Mouse (Mus musculus): ENCODE measurements at regions not wholly inside any gene's neighbourhood (a gene's known extent, or its start where the extent isn't known, plus 50 kb on each side); places are given as distances from the start of the nearest gene placed in this dataset.

- no peak for DNase-seq (ENCODE audit: low spot score in 2 of 2)
Observed at GRCm38 (mm10) chrX:99593872-99594487, 122.9 kb upstream of the Pja1 start.

DNA sequence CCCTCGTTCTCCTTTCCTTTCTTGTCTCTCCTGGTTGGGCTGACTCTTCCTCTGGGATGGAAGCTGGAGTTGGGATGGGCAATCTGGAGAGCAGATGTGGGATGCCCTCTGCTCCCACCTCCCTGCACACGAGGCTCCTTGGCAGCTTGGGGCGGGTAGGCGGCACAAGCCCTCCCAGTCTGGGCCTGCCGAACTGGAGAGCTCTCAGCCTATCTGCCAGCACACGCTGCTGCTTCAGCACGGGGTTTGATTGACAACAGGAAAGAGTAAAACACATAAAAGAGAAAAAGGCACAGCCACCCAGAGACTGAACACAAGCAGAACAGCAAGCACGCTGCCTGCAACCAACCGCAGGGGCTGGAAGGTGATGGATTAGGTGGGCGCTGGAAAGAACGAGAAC lies 121.9 kb upstream of the Pja1 start:
- no peak for DNase-seq (ENCODE audit: low spot score in 2 of 2)

GRCm38 (mm10) chrX:99587284-99587683 lies 116.2 kb upstream of the Pja1 start:
- DNase-seq (ENCODE audit: low spot score in 2 of 2): no peak

DNA sequence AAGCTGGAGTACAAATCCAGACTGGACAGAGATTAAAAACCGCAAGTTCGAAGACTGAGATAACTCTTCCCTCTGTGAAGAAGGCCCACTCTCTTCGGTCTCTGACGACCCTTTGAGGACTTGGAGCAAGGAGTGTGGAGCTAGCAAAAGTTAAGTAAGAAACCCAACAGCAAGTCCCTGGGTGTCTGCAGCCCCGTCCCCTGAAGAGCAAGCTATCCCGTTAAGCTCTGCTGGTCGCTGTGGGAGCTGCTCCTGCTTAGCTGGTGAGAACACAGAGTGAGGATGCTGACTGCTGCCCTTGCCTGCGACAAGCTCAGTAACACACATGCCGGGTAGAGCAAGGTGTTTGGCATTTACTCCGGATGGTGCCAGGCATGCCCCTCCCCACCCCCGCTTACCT lies 115.2 kb upstream of the Pja1 start:
- no peak for DNase-seq (ENCODE audit: low spot score in 2 of 2)

- no peak for DNase-seq (ENCODE audit: low spot score in 2 of 2)
Observed at GRCm38 (mm10) chrX:99585703-99586102, 114.6 kb upstream of the Pja1 start.

DNA sequence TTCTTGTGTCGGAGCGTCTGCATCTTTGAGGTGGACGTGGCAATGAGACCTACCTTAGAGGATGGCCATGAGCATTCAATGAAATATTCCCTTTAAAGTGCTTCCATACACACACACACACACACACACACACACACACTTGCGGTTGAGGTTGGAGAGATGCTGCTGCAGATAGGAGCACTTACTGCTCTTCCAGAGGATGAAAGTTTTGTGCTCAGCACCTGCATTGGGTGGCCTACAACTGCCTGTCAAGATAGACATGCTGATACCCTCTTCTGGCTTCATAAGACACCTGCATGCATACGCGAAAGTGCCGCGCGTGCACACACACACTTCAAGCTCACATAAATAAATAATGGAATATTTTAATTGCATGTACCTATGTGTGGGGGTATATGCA lies 111.5 kb upstream of the Pja1 start:
- DNase-seq (ENCODE audit: low spot score in 2 of 2): no peak

GRCm38 (mm10) chrX:99581632-99582466 lies 110.8 kb upstream of the Pja1 start:
- no peak for DNase-seq (ENCODE audit: low spot score in 2 of 2)

DNA sequence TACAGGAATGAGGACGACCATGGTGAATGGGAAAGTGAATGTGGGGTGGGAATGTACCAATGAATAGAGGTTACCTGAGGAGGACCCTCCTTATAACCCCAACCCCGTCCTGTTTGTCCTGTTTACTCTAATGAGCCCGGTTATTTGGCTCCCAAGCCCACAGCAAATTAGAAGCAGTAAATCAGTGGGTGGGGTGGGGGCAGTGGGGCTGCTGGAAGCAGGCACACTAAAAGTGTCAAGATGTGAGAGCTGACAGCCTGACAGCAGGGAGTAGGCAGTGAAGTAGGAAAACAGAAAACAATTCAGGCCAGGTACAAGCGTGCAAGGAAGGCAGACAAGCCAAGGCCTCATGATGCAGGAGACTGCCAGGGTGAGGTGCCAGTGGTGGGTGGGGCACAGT lies 108.1 kb upstream of the Pja1 start:
- no peak for DNase-seq (ENCODE audit: low spot score in 2 of 2)

DNA sequence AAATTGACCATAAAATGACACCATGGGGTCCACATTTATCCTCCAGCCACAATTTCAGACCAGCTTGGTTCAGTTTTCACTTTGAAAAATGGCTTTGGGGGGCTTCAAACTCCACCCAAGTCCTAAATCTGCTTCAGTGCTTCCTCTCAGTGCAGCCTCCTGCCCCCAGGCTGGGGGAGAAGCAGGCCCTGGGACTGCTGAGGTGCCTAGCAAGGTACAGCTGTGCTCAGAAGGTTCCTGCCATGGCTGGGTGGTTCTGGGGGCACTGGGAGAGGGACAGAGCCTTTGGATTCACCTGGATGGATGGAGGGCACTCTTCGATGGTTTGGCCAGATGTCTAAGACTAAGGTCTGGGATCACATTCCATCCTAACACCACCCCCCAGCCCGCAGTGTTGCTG lies 107.7 kb upstream of the Pja1 start:
- DNase-seq (ENCODE audit: low spot score in 2 of 2): no peak

DNA sequence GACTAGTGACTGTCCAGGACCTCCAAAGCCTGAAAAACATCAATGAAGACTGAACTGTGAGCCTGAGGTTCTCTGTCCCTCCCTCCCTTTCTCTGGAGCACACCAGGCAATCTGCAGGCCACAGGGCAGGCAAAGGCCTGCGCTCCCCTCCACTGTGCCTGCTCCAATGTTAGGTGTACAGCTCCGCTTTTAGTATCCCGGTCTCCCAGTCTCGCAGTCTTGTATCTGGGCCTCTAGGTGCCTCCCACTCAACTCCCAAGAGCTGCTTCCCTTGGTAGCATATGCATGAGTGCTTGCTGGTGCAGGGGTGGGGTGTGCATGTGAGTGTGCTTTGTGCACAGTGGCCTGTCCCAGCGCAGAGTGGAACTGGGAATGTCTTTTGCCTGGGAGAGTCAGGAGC lies 104.0 kb upstream of the Pja1 start:
- DNase-seq (ENCODE audit: low spot score in 2 of 2): peak; percentile 28 to 41

- peak; percentile 40 to 45 for DNase-seq (ENCODE audit: low spot score in 2 of 2)
Observed at GRCm38 (mm10) chrX:99574441-99575103, 103.5 kb upstream of the Pja1 start.

DNA sequence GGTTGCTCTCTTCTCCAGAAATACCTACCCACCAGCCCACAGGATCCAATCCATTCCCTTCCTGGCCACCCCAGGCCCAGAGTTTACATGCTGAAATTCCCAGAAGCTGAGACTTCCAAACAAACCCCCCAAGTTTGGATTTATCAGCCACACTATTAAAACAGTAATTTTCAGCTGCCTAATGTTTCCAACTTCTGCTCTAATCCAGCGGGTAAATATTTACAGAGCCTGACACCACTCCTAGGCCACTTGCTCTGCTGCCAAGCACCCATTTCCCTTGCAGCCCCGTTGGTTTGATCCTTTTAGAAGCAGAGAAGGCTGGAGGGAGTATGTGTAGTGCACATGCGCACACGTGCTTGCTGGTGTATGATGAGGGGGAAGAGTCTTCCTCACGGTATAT lies 99.1 kb upstream of the Pja1 start:
- DNase-seq (ENCODE audit: low spot score in 2 of 2): no peak

DNA sequence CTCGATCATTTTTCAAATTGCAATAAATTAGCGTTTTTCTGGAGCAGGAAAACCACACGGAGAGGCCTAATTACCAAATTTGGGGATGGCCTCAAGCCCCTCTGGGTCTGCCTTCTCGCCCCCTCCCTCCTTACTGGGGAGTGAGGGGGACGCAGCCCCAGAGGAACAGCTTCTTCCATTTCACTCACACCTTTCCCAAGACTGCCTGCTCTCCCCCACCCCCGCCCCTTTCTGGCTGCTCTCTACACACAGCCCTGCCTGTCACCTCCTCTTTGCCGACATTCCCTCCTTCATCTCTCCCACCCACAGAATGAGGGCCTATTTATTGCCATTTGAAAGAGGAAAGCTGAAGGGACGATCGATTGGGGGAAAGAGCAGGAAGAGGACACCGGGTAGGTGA lies 97.2 kb upstream of the Pja1 start:
- DNase-seq (ENCODE audit: low spot score in 2 of 2): no peak

DNA sequence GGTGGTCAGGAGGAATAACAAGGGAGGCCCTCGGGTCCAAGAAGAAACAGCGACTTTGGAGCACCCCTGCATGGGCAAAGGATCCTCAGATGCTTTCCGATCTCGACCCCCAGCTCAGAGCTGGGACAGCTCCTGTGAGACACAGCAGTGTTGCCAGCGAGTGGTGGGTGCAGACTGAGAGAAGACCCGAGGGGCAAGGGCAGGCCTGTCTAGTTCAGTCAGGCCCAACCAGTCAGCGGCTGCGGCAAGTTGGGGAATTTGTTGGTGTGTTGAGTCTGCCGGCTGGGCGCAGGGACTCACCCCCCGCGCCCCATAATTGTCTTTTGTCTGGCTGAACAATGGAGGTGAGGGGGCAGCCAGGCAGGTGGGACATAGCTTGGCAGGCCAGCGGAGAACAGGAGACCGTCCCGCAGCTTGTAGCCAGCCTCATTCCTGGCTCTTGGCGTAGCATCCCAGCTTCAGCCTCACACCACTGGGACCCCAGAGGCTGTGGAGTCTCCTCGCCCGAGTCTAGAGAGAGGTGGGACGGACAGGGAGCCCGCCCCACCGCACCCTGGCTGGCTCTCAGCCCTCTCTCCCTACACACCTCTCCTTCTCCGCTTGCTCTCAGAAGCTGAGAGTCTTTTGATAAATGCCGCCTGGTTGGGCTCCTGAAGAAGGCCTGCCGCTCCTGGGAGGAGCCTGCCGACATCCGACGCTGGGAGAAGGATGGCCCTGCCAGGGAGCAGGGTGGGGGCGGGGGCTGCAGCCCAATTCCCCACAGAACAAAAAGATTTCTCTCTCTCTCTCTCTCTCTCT lies 96.5 kb upstream of the Pja1 start:
- no peak for DNase-seq (ENCODE audit: low spot score in 2 of 2)

- peak in 1 of 2 experiments; percentile 42 for DNase-seq (ENCODE audit: low spot score in 2 of 2)
Observed at GRCm38 (mm10) chrX:99561995-99562394, 90.9 kb upstream of the Pja1 start.

DNA sequence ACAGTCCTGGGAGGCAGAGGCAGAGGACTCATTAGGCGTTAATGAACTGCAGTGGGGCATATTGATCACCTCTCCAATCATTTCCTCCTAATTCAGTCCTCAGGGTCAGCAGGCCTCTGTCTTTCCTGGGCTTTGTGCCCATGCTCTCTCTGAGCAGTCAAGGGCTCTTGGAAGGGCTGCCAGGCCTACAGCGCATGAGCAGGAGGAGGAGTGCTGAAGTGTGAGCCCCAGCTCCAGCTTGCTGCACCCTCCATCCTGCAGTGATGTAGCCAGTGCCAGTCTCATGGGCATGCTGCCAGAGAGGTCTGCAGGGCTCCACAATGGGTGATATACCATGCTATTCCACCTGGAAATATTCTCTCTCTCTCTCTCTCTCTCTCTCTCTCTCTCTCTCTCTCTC lies 89.6 kb upstream of the Pja1 start:
- no peak for DNase-seq (ENCODE audit: low spot score in 2 of 2)

GRCm38 (mm10) chrX:99556876-99557354 lies 85.8 kb upstream of the Pja1 start:
- no peak for DNase-seq (ENCODE audit: low spot score in 2 of 2)

DNA sequence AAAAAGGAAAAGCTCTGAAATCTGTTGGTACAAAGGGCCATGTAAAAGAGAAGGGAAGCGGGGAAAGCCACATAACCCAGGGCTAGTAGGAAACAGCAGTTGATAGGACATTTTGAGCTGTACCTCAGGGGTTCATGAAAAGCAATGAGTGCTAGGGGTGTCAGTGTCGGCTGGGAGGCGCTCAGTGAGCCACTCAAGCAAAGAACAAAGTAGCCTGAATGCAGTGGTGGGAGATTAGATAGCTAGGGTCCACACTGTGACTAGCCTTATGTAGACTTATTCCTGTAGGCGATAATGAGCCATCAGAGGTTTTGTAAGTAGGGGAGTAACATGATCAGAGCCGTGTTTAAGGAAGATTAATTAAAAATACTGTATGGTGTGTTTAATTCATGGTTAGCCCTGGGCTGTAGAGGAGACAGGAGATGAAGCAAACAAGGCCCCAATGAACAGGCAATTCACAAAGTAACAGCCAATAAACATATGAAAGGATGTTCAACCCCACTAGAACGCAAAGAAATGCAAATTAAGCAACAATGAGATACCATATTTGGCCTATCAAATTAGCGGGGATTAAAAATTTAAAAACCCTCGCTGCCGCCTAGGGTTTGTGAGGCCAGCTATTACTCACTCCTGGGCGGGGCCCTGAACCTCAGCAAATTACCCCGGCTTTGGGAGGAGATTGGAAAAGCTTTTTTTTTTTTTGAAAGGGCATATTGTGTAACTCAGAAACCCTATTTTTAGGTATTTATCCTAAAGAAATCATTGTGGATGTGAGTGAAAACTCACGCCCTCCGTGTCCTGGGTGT lies 85.1 kb upstream of the Pja1 start:
- no peak for DNase-seq (ENCODE audit: low spot score in 2 of 2)

GRCm38 (mm10) chrX:99552778-99553177 lies 81.7 kb upstream of the Pja1 start:
- no peak for DNase-seq (ENCODE audit: low spot score in 2 of 2)

GRCm38 (mm10) chrX:99550057-99550760 lies 79.1 kb upstream of the Pja1 start:
- DNase-seq (ENCODE audit: low spot score in 2 of 2): no peak
